Mouse (Mus musculus) liver, adult 2 months (tissue): ENCODE measurements around the gene Samd11.

Source experiments
- CTCF ChIP-seq: fragments of 200-500 bp; IDR thresholded peaks from 2 replicates; pipeline ENCODE4 v1.5.1; 2011; ENCODE audit warnings: low read depth, low read length, control low read depth
- POLR2A ChIP-seq: fragments of 200-500 bp; IDR thresholded peaks from 2 replicates; pipeline ENCODE4 v1.6.1; 2011; ENCODE audit warnings: low read length, control low read depth; ENCODE audit not compliant: insufficient read depth; ENCODE audit errors: extremely low read depth

GRCm38 (mm10) chr4:156251081-156251480 lies 4.4 kb downstream of the Samd11 start:
- TF ChIP-seq POLR2A (no peak), CTCF (no peak)
